Mouse (Mus musculus) kidney, postnatal 0 days (tissue): ENCODE measurements around the gene Thada. TPM values are rescaled to one million over a fixed set of nuclear protein-coding genes. Genes with fewer than 3 reads are reported as not detected.

Experiments
- ATAC-seq: fragments of 200-750 bp; cut with Nextera tagmentation; replicated peaks from 2 replicates; pipeline ENCODE4 v1.8.0; 2017; ENCODE audit warnings: low read depth, moderate number of reproducible peaks, moderate TSS enrichment, moderate library complexity; ENCODE audit not compliant: low FRiP score
- DNase-seq: peaks from one replicate; pipeline ENCODE4 v3.0.0-alpha.2; 2016; ENCODE audit warnings: low spot score
- H3K27ac ChIP-seq: fragments of 300-500 bp; sonication (generic); 2 replicates; pipeline ENCODE4 v1.5.1; 2014; ENCODE audit warnings: mild to moderate bottlenecking
- H3K27me3 ChIP-seq: fragments of 300-500 bp; sonication (generic); 2 replicates; pipeline ENCODE4 v1.6.1; 2014; ENCODE audit warnings: low read length, mixed read lengths; ENCODE audit not compliant: insufficient read depth
- H3K36me3 ChIP-seq: fragments of 300-500 bp; sonication (generic); 2 replicates; pipeline ENCODE4 v1.6.1; 2014; ENCODE audit warnings: low read length, mixed read lengths; ENCODE audit not compliant: insufficient read depth
- H3K4me1 ChIP-seq: fragments of 300-500 bp; sonication (generic); replicated peaks from 2 replicates; pipeline ENCODE4 v1.6.1; 2014; ENCODE audit warnings: antibody characterized with exemption, low read length, mixed read lengths; ENCODE audit not compliant: insufficient read depth
- H3K4me2 ChIP-seq: fragments of 300-500 bp; sonication (generic); 2 replicates; pipeline ENCODE4 v1.6.1; 2014; ENCODE audit warnings: mild to moderate bottlenecking, low read length, moderate library complexity, mixed read lengths
- H3K4me3 ChIP-seq: fragments of 300-500 bp; sonication (generic); replicated peaks from 2 replicates; pipeline ENCODE4 v1.5.1; 2014; ENCODE audit warnings: low read depth, low read length
- H3K9ac ChIP-seq: fragments of 300-500 bp; sonication (generic); 2 replicates; pipeline ENCODE4 v1.6.1; 2014; ENCODE audit warnings: low read depth, low read length
- H3K9me3 ChIP-seq: fragments of 300-500 bp; sonication (generic); replicated peaks from 2 replicates; pipeline ENCODE4 v1.6.1; 2016; ENCODE audit warnings: low read length, inconsistent platforms, mixed read lengths
- CTCF ChIP-seq: IDR thresholded peaks from 2 replicates; pipeline ENCODE4 v1.5.1; 2016; ENCODE audit warnings: antibody characterized with exemption, low read depth, mild to moderate bottlenecking, moderate library complexity
- WGBS: fragments of 180-500 bp; shearing (Covaris S2); extraction: QIAGEN DNeasy Blood & Tissue Kit; methylation state at CpG from one replicate; pipeline ENCODE4 v1.1.7; 2014; 5-methylcytosine and 5-hydroxymethylcytosine counted together
- polyA plus RNA-seq: library from polyadenylated mRNA; unstranded; fragments of >200 nt; fragmentation: Nextera tagmentation; extraction: Ambion mirVana; gene quantifications from 2 replicates; pipeline ENCODE4 v1.2.1, GENCODE M21; 2015

Thada gene
- polyA plus RNA-seq, 1 experiment from 2014 or later = 3.4 TPM

- Histone ChIP-seq H3K27me3 (no peaks in the 10 kb centered on the region), H3K9me3 (no peaks in the 10 kb centered on the region), H3K9ac (no peak overlapping the region), H3K4me1 (no peaks in the 10 kb centered on the region), H3K4me3 (no peak overlapping the region), H3K27ac (no peak overlapping the region), H3K36me3 (peaks cover 4% of the 10 kb centered on the region; the same call in 1 of the 2 replicates), H3K4me2 (no peak overlapping the region)
- ATAC-seq (no peak), DNase-seq (no peak)
- WGBS = 87% methylated on average over 10 of the region's 12 CpGs
- no peak for TF ChIP-seq CTCF
Measured at GRCm38 (mm10) chr17:84327051-84327925, 138.7 kb downstream of the Thada start.

GRCm38 (mm10) chr17:84322176-84322575, 143.8 kb downstream of the Thada start:
- Histone ChIP-seq H3K4me2 (no peak overlapping the region), H3K4me1 (0 out of 2 replicates have a peak, but pooled peaks cover 4% of the 10 kb centered on the region), H3K36me3 (no peaks in the 10 kb centered on the region), H3K9ac (no peak overlapping the region), H3K4me3 (no peak overlapping the region), H3K27ac (no peak overlapping the region), H3K27me3 (no peaks in the 10 kb centered on the region), H3K9me3 (no peaks in the 10 kb centered on the region)
- DNase-seq = no peak
- TF ChIP-seq CTCF = no peak
- no peak for ATAC-seq
- WGBS = 81% methylated on average over 4 of the region's 4 CpGs

- TF ChIP-seq CTCF = no peak
- 65% methylated on average over 5 of the region's 5 CpGs for WGBS
- Histone ChIP-seq H3K27ac (no peak overlapping the region), H3K27me3 (no peaks in the 10 kb centered on the region), H3K36me3 (no peaks in the 10 kb centered on the region), H3K4me1 (0 out of 2 replicates have a peak, but pooled peaks cover 4% of the 10 kb centered on the region), H3K9me3 (no peaks in the 10 kb centered on the region), H3K4me3 (no peak overlapping the region), H3K4me2 (no peak overlapping the region), H3K9ac (no peak overlapping the region)
- DNase-seq = no peak
- ATAC-seq = no peak
Measured at GRCm38 (mm10) chr17:84321351-84321750, 144.7 kb downstream of the Thada start.

GRCm38 (mm10) chr17:84320576-84320975, 145.4 kb downstream of the Thada start:
- Histone ChIP-seq H3K27me3 (no peaks in the 10 kb centered on the region), H3K4me1 (0 out of 2 replicates have a peak, but pooled peaks cover 4% of the 10 kb centered on the region), H3K4me3 (no peak overlapping the region), H3K4me2 (no peak overlapping the region), H3K36me3 (no peaks in the 10 kb centered on the region), H3K9ac (no peak overlapping the region), H3K27ac (no peak overlapping the region), H3K9me3 (no peaks in the 10 kb centered on the region)
- DNase-seq (no peak), ATAC-seq (no peak)
- TF ChIP-seq CTCF = no peak
- 91% methylated on average over 1 of the region's 1 CpGs for WGBS

GRCm38 (mm10) chr17:84314341-84314740, 151.7 kb downstream of the Thada start:
- no peak for ATAC-seq
- TF ChIP-seq CTCF = no peak
- no peak overlapping the region for H3K4me3 ChIP-seq
- no peaks in the 10 kb centered on the region for H3K27me3 ChIP-seq
- no peak overlapping the region for H3K4me2 ChIP-seq
- H3K4me1 ChIP-seq = 0 out of 2 replicates have a peak, but pooled peaks cover 2% of the 10 kb centered on the region
- H3K9me3 ChIP-seq = no peaks in the 10 kb centered on the region
- no peak overlapping the region for H3K27ac ChIP-seq
- no peak for DNase-seq
- H3K36me3 ChIP-seq = peaks cover 4% of the 10 kb centered on the region; the same call in 1 of the 2 replicates
- WGBS = 94% methylated on average over 7 of the region's 7 CpGs
- H3K9ac ChIP-seq = no peak overlapping the region

- Histone ChIP-seq H3K9me3 (no peaks in the 10 kb centered on the region), H3K4me1 (no peaks in the 10 kb centered on the region), H3K36me3 (peaks cover 10% of the 10 kb centered on the region), H3K9ac (no peak overlapping the region), H3K27me3 (no peaks in the 10 kb centered on the region), H3K4me2 (no peak overlapping the region), H3K27ac (no peak overlapping the region), H3K4me3 (no peak overlapping the region)
- no peak for DNase-seq
- WGBS = 76% methylated on average over 6 of the region's 6 CpGs
- no peak for ATAC-seq
- no peak for TF ChIP-seq CTCF
Measured at GRCm38 (mm10) chr17:84313494-84313893, 152.5 kb downstream of the Thada start.
